Mouse (Mus musculus): Measurements from ENCODE around the gene Ppp2r5d. TPM values are rescaled to one million over a fixed set of nuclear protein-coding genes. Genes with fewer than 3 reads are reported as not detected.

The Ppp2r5d gene
- polyA plus RNA-seq, 1 experiment from 2014 or later = 122 TPM

DNA sequence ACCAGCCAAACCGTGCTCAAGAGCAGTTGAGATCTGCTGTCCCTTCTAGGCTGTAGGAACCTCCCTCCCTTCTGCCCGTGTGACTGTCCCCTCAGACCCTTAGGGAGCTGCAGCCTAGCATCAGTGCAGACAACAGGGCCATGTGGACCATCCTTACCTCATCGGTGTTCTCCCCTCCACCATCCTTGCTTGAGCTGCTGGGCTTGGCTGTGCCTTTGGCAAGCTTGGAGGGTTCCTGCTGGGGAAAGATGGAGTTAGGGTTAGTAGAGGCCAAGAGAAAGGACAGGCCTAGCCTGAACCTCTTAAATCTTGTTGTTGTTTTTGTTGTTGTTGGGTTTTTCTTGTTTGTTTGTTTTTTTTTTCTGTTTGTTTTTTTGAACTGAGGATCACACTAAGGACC, 5.0 kb downstream of the Ppp2r5d start:
- Histone ChIP-seq H3K4me2 (ENCODE audit: low read depth, severe bottlenecking) (no peak overlapping the region), H3K9ac (ENCODE audit: low read length) (no peak overlapping the region), H3K27ac (replicated peaks; ENCODE audit: low read depth, low read length) (no peak overlapping the region), H3K4me1 (ENCODE audit: control insufficient read depth, insufficient read depth, low read length) (peaks cover 15% of the 10 kb centered on the region), H3K9me3 (ENCODE audit: control insufficient read depth, low read length) (no peaks in the 10 kb centered on the region), H3K36me3 (ENCODE audit: control insufficient read depth, insufficient read depth, low read length) (peaks cover 4% of the 10 kb centered on the region; the same call in 1 of the 2 replicates), H3K27me3 (ENCODE audit: control insufficient read depth, insufficient read depth, low read length) (no peaks in the 10 kb centered on the region), H3K4me3 (ENCODE audit: low read depth, low read length) (no peak overlapping the region)
- ATAC-seq (ENCODE audit: insufficient number of reproducible peaks, low FRiP score, low TSS enrichment, low read depth) (no peak), DNase-seq (ENCODE audit: low spot score) (no peak)
- 83% methylated on average over 3 of the region's 3 CpGs for WGBS

GRCm38 (mm10) chr17:46699245-46699644, 5.7 kb downstream of the Ppp2r5d start:
- H3K4me3 ChIP-seq (ENCODE audit: low read depth, low read length) = no peak overlapping the region
- no peak for ATAC-seq (ENCODE audit: insufficient number of reproducible peaks, low FRiP score, low TSS enrichment, low read depth)
- no peak overlapping the region for H3K27ac ChIP-seq (replicated peaks; ENCODE audit: low read depth, low read length)
- WGBS = 48% methylated on average over 5 of the region's 5 CpGs
- H3K9me3 ChIP-seq (ENCODE audit: control insufficient read depth, low read length) = no peaks in the 10 kb centered on the region
- peaks cover 15% of the 10 kb centered on the region for H3K4me1 ChIP-seq (ENCODE audit: control insufficient read depth, insufficient read depth, low read length)
- H3K36me3 ChIP-seq (ENCODE audit: control insufficient read depth, insufficient read depth, low read length) = peaks cover 4% of the 10 kb centered on the region; the same call in 1 of the 2 replicates
- no peaks in the 10 kb centered on the region for H3K27me3 ChIP-seq (ENCODE audit: control insufficient read depth, insufficient read depth, low read length)
- H3K9ac ChIP-seq (ENCODE audit: low read length) = no peak overlapping the region
- no peak overlapping the region for H3K4me2 ChIP-seq (ENCODE audit: low read depth, severe bottlenecking)
- DNase-seq (ENCODE audit: low spot score) = no peak

GRCm38 (mm10) chr17:46698515-46698914, 6.4 kb downstream of the Ppp2r5d start:
- ATAC-seq (ENCODE audit: insufficient number of reproducible peaks, low FRiP score, low TSS enrichment, low read depth) (no peak), DNase-seq (ENCODE audit: low spot score) (no peak)
- no peak overlapping the region for H3K9ac ChIP-seq (ENCODE audit: low read length)
- no peak overlapping the region for H3K27ac ChIP-seq (replicated peaks; ENCODE audit: low read depth, low read length)
- no peaks in the 10 kb centered on the region for H3K27me3 ChIP-seq (ENCODE audit: control insufficient read depth, insufficient read depth, low read length)
- H3K4me1 ChIP-seq (ENCODE audit: control insufficient read depth, insufficient read depth, low read length) = peaks cover 11% of the 10 kb centered on the region
- peaks cover 7% of the 10 kb centered on the region; the same call in 1 of the 2 replicates for H3K36me3 ChIP-seq (ENCODE audit: control insufficient read depth, insufficient read depth, low read length)
- H3K4me3 ChIP-seq (ENCODE audit: low read depth, low read length) = no peak overlapping the region
- no peaks in the 10 kb centered on the region for H3K9me3 ChIP-seq (ENCODE audit: control insufficient read depth, low read length)
- no peak overlapping the region for H3K4me2 ChIP-seq (ENCODE audit: low read depth, severe bottlenecking)
- WGBS = 88% methylated on average over 6 of the region's 6 CpGs

- ATAC-seq (ENCODE audit: insufficient number of reproducible peaks, low FRiP score, low TSS enrichment, low read depth) (no peak), DNase-seq (ENCODE audit: low spot score) (no peak)
- 76% methylated on average over 1 of the region's 1 CpGs for WGBS
- no peaks in the 10 kb centered on the region for H3K4me1 ChIP-seq (ENCODE audit: control insufficient read depth, insufficient read depth, low read length)
- no peaks in the 10 kb centered on the region for H3K27me3 ChIP-seq (ENCODE audit: control insufficient read depth, insufficient read depth, low read length)
- H3K4me2 ChIP-seq (ENCODE audit: low read depth, severe bottlenecking) = no peak overlapping the region
- no peak overlapping the region for H3K27ac ChIP-seq (replicated peaks; ENCODE audit: low read depth, low read length)
- H3K9ac ChIP-seq (ENCODE audit: low read length) = no peak overlapping the region
- H3K4me3 ChIP-seq (ENCODE audit: low read depth, low read length) = no peak overlapping the region
- peaks cover 3% of the 10 kb centered on the region; the same call in 1 of the 2 replicates for H3K36me3 ChIP-seq (ENCODE audit: control insufficient read depth, insufficient read depth, low read length)
- H3K9me3 ChIP-seq (ENCODE audit: control insufficient read depth, low read length) = no peaks in the 10 kb centered on the region
Measured at GRCm38 (mm10) chr17:46694517-46695063, 10.3 kb downstream of the Ppp2r5d start.

DNA sequence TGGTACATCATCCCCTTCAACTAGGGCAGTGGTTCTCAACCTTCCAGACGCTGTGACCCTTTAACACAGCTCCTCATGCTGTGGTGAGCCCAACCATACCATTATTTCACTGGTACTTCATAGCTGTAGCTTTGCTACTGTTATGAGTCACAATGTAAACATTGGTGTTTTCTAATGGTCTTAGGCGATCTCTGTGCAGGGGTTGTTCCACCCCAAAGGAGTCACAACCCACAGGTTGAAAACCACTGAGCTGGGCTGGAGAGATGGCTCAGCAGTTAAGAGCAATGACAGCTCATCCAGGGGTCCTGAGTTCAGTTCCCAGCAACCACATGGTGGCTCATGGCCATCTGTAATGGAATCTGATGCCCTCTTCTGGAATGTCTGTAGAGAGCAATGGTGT, 13.5 kb downstream of the Ppp2r5d start:
- H3K9me3 ChIP-seq (ENCODE audit: control insufficient read depth, low read length) = no peaks in the 10 kb centered on the region
- no peak overlapping the region for H3K4me3 ChIP-seq (ENCODE audit: low read depth, low read length)
- no peaks in the 10 kb centered on the region for H3K27me3 ChIP-seq (ENCODE audit: control insufficient read depth, insufficient read depth, low read length)
- 92% methylated on average over 2 of the region's 2 CpGs for WGBS
- no peak overlapping the region for H3K9ac ChIP-seq (ENCODE audit: low read length)
- H3K27ac ChIP-seq (replicated peaks; ENCODE audit: low read depth, low read length) = no peak overlapping the region
- ATAC-seq (ENCODE audit: insufficient number of reproducible peaks, low FRiP score, low TSS enrichment, low read depth) (no peak), DNase-seq (ENCODE audit: low spot score) (no peak)
- no peak overlapping the region for H3K4me2 ChIP-seq (ENCODE audit: low read depth, severe bottlenecking)
- H3K4me1 ChIP-seq (ENCODE audit: control insufficient read depth, insufficient read depth, low read length) = no peaks in the 10 kb centered on the region
- peaks cover 10% of the 10 kb centered on the region; the same call in 1 of the 2 replicates for H3K36me3 ChIP-seq (ENCODE audit: control insufficient read depth, insufficient read depth, low read length)

- Histone ChIP-seq H3K27me3 (ENCODE audit: control insufficient read depth, insufficient read depth, low read length) (no peaks in the 10 kb centered on the region), H3K4me2 (ENCODE audit: low read depth, severe bottlenecking) (no peak overlapping the region), H3K9ac (ENCODE audit: low read length) (no peak overlapping the region), H3K36me3 (ENCODE audit: control insufficient read depth, insufficient read depth, low read length) (peaks cover 11% of the 10 kb centered on the region; the same call in 1 of the 2 replicates), H3K4me1 (ENCODE audit: control insufficient read depth, insufficient read depth, low read length) (no peaks in the 10 kb centered on the region), H3K27ac (replicated peaks; ENCODE audit: low read depth, low read length) (no peak overlapping the region), H3K4me3 (ENCODE audit: low read depth, low read length) (no peak overlapping the region), H3K9me3 (ENCODE audit: control insufficient read depth, low read length) (no peaks in the 10 kb centered on the region)
- DNase-seq (ENCODE audit: low spot score) = no peak
- 93% methylated on average over 12 of the region's 12 CpGs for WGBS
- no peak for ATAC-seq (ENCODE audit: insufficient number of reproducible peaks, low FRiP score, low TSS enrichment, low read depth)
Measured at GRCm38 (mm10) chr17:46690665-46691064, 14.2 kb downstream of the Ppp2r5d start.

GRCm38 (mm10) chr17:46685913-46686312, 19.0 kb downstream of the Ppp2r5d start:
- no peaks in the 10 kb centered on the region for H3K27me3 ChIP-seq (ENCODE audit: control insufficient read depth, insufficient read depth, low read length)
- 92% methylated on average over 6 of the region's 6 CpGs for WGBS
- H3K9me3 ChIP-seq (ENCODE audit: control insufficient read depth, low read length) = no peaks in the 10 kb centered on the region
- ATAC-seq (ENCODE audit: insufficient number of reproducible peaks, low FRiP score, low TSS enrichment, low read depth) (no peak), DNase-seq (ENCODE audit: low spot score) (no peak)
- no peak overlapping the region for H3K4me2 ChIP-seq (ENCODE audit: low read depth, severe bottlenecking)
- peaks cover 38% of the 10 kb centered on the region for H3K36me3 ChIP-seq (ENCODE audit: control insufficient read depth, insufficient read depth, low read length)
- peaks cover 4% of the 10 kb centered on the region; the same call in 1 of the 2 replicates for H3K4me1 ChIP-seq (ENCODE audit: control insufficient read depth, insufficient read depth, low read length)
- H3K27ac ChIP-seq (replicated peaks; ENCODE audit: low read depth, low read length) = no peak overlapping the region
- no peak overlapping the region for H3K4me3 ChIP-seq (ENCODE audit: low read depth, low read length)
- H3K9ac ChIP-seq (ENCODE audit: low read length) = no peak overlapping the region

DNA sequence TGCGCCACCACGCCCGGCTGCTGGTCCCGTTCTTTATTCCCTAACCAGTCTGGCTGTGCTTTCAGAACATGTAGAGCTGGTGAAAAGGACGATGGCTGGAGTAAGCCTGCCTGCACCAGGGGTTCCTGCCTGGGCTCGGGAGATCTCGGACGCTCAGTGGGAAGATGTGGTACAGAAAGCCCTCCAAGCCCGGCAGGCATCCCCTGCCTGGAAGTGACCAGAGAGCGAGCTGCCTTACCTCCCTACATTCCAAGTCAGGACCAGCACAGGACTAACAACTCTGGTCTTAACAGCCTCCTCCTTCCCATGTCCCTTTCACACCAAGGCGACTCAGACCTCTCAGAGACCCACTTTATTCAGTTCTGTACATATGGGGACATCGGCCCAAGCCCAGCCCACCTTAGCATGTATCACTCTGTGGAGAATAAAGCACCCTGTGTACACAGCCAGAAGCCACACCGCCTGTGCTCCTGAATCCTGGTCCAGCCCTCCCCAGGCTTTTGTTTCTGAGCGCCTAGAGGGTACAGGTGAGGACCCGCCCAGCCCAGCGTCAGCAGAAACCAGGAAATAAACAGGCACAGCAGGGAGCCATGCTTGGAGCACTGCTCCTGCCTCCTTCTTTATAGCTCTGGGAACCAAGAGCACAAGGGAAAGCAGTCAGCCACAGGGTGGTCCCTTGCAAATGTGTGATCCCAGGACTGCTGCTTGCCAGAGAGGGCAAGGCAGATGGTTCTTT, 22.1 kb downstream of the Ppp2r5d start:
- Histone ChIP-seq H3K9me3 (ENCODE audit: control insufficient read depth, low read length) (no peaks in the 10 kb centered on the region), H3K4me1 (ENCODE audit: control insufficient read depth, insufficient read depth, low read length) (peaks cover 17% of the 10 kb centered on the region), H3K9ac (ENCODE audit: low read length) (no peak overlapping the region), H3K27ac (replicated peaks; ENCODE audit: low read depth, low read length) (no peak overlapping the region), H3K4me3 (ENCODE audit: low read depth, low read length) (no peak overlapping the region), H3K4me2 (ENCODE audit: low read depth, severe bottlenecking) (no peak overlapping the region), H3K27me3 (ENCODE audit: control insufficient read depth, insufficient read depth, low read length) (no peaks in the 10 kb centered on the region), H3K36me3 (ENCODE audit: control insufficient read depth, insufficient read depth, low read length) (peaks cover 43% of the 10 kb centered on the region)
- ATAC-seq (ENCODE audit: insufficient number of reproducible peaks, low FRiP score, low TSS enrichment, low read depth) = no peak
- WGBS = 83% methylated on average over 16 of the region's 16 CpGs
- no peak for DNase-seq (ENCODE audit: low spot score)

All from limb, embryonic 11.5 days (tissue).